Mouse (Mus musculus): ENCODE data around the gene Lrrc2. TPM values are rescaled to one million over a fixed set of nuclear protein-coding genes. Genes with fewer than 3 reads are reported as not detected.

The Lrrc2 gene
- polyA plus RNA-seq, 1 experiment from 2014 or later: 0.51 TPM

DNA sequence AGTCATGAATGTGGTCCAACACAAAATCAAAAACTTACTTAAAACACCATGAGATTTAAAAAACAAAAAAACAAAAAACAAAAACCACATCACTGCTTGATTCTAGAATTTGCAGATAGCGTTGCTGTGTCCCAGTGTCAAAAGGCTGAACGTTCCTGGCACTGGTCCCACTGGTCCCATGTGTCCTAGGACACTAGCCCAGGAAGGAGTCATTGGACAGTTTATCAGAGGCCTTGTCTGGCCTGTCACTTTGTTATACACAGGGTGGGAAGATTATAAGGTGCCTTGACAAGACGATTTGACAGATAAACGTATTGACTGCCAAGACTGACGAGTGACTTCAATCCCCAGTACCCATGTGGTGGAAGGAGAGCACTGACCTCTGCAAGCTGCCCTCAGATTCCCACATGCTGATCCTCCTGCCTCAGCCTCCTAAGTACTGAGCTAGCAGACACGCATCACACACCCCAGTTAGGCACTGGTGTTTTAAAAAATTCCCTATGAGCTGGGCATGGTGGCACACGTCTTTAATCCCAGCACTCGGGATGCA lies 12.3 kb downstream of the Lrrc2 start:
- no peaks in the 10 kb centered on the region for H3K27me3 ChIP-seq (ENCODE audit: control insufficient read depth, insufficient read depth, low read length)
- 89% methylated on average over 8 of the region's 8 CpGs for WGBS
- no peak overlapping the region for H3K4me3 ChIP-seq (replicated peaks; ENCODE audit: low read depth, low read length)
- no peak for ATAC-seq (ENCODE audit: low FRiP score, low TSS enrichment)
- H3K4me1 ChIP-seq (ENCODE audit: control insufficient read depth, insufficient read depth, low read length): no peaks in the 10 kb centered on the region
- no peaks in the 10 kb centered on the region for H3K9me3 ChIP-seq (ENCODE audit: control insufficient read depth, low read length)
- DNase-seq: no peak
- no peak overlapping the region for H3K4me2 ChIP-seq (ENCODE audit: low read length)
- H3K27ac ChIP-seq (replicated peaks; ENCODE audit: low read depth, low read length): no peak overlapping the region
- no peak overlapping the region for H3K9ac ChIP-seq (replicated peaks; ENCODE audit: low read length)
- H3K36me3 ChIP-seq (ENCODE audit: control insufficient read depth, insufficient read depth, low read length): no peaks in the 10 kb centered on the region

DNA sequence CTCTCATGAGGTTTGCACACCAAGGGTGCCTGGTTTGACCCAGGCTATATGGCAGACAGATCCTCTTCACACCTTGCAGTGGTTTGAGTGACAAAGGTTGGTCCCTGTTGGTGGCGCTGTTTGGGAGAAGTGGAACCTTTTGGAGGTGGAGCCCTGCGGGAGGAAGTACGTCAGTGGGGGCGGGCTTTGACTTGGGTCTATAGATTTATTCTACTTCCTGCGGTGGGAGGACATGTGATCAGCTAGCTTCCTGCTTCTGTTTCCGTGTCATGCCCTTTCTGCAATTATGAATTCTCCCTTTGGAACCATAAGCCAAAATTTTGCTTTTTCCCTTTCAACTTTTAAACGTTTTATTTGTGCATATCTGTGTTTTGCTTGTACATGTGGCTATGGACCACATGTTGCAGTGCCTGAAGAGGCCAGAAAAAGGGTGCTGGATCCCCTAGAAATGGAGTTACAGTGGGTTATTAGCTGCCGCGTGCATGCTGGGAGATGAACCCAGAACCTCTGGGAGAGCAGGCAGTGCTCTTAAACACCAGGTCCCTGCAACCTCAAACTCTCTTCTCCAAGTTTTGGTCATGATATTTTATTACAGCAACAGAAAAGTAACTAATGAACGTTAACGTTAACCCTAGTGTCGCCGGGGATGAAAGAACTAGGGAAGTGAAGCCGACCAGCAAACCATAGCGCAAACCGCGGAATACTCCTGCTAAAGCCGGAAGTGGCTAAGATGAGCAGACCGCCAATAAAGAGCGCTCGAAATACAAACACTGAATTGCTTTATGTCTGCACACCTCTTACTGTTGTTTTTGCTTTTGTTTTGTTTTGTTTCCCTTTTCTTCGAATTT lies 13.9 kb downstream of the Lrrc2 start:
- no peaks in the 10 kb centered on the region for H3K4me1 ChIP-seq (ENCODE audit: control insufficient read depth, insufficient read depth, low read length)
- no peaks in the 10 kb centered on the region for H3K9me3 ChIP-seq (ENCODE audit: control insufficient read depth, low read length)
- no peak overlapping the region for H3K4me2 ChIP-seq (ENCODE audit: low read length)
- no peaks in the 10 kb centered on the region for H3K27me3 ChIP-seq (ENCODE audit: control insufficient read depth, insufficient read depth, low read length)
- no peaks in the 10 kb centered on the region for H3K36me3 ChIP-seq (ENCODE audit: control insufficient read depth, insufficient read depth, low read length)
- no peak overlapping the region for H3K27ac ChIP-seq (replicated peaks; ENCODE audit: low read depth, low read length)
- H3K9ac ChIP-seq (replicated peaks; ENCODE audit: low read length): no peak overlapping the region
- DNase-seq (no peak), ATAC-seq (ENCODE audit: low FRiP score, low TSS enrichment) (no peak)
- H3K4me3 ChIP-seq (replicated peaks; ENCODE audit: low read depth, low read length): no peak overlapping the region
- 90% methylated on average over 22 of the region's 22 CpGs for WGBS

DNA sequence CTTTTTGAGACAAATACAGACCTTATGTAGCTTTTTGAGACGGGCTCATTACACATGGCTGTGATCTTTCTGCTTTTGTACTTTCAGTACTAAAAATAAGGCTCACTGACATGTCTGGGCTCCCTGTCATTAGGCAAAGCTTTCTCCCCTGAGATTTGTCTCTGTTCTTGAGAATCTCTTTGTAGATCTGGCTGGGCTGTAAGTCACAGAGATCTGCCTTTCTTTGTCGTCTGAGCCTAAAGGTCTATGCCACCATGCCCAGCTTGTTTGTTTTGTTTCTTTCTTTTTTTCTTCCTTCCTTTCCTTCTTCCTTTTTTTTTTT lies 14.5 kb downstream of the Lrrc2 start:
- Histone ChIP-seq H3K4me2 (ENCODE audit: low read length) (no peak overlapping the region), H3K27me3 (ENCODE audit: control insufficient read depth, insufficient read depth, low read length) (no peaks in the 10 kb centered on the region), H3K9ac (replicated peaks; ENCODE audit: low read length) (no peak overlapping the region), H3K27ac (replicated peaks; ENCODE audit: low read depth, low read length) (no peak overlapping the region), H3K4me1 (ENCODE audit: control insufficient read depth, insufficient read depth, low read length) (no peaks in the 10 kb centered on the region), H3K36me3 (ENCODE audit: control insufficient read depth, insufficient read depth, low read length) (no peaks in the 10 kb centered on the region), H3K9me3 (ENCODE audit: control insufficient read depth, low read length) (no peaks in the 10 kb centered on the region), H3K4me3 (replicated peaks; ENCODE audit: low read depth, low read length) (no peak overlapping the region)
- ATAC-seq (ENCODE audit: low FRiP score, low TSS enrichment) (no peak), DNase-seq (no peak)
- 70% methylated on average over 2 of the region's 2 CpGs for WGBS

DNA sequence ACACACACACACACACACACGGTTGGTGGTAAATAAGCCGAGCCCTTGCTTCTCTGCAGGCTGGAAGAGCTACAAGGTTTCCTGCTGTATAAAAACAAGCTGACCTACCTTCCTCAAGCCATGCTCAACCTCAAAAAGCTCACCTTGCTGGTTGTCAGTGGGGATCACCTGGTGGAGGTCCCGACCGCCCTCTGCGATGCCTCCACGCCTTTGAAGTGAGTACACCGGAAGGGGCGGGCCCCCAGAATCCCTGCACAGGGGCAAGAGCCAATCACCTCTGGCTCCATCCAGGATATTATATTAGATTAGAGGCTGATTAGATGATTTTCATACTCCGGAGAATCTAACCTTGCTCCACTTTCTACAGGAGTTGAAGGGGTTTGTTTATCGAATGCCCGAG lies 28.1 kb downstream of the Lrrc2 start:
- ATAC-seq (ENCODE audit: low FRiP score, low TSS enrichment): no peak
- Histone ChIP-seq H3K36me3 (ENCODE audit: control insufficient read depth, insufficient read depth, low read length) (no peaks in the 10 kb centered on the region), H3K4me3 (replicated peaks; ENCODE audit: low read depth, low read length) (no peak overlapping the region), H3K27me3 (ENCODE audit: control insufficient read depth, insufficient read depth, low read length) (no peaks in the 10 kb centered on the region), H3K4me1 (ENCODE audit: control insufficient read depth, insufficient read depth, low read length) (no peaks in the 10 kb centered on the region), H3K9ac (replicated peaks; ENCODE audit: low read length) (no peak overlapping the region), H3K27ac (replicated peaks; ENCODE audit: low read depth, low read length) (no peak overlapping the region), H3K9me3 (ENCODE audit: control insufficient read depth, low read length) (no peaks in the 10 kb centered on the region), H3K4me2 (ENCODE audit: low read length) (no peak overlapping the region)
- no peak for DNase-seq
- 97% methylated on average over 11 of the region's 11 CpGs for WGBS

DNA sequence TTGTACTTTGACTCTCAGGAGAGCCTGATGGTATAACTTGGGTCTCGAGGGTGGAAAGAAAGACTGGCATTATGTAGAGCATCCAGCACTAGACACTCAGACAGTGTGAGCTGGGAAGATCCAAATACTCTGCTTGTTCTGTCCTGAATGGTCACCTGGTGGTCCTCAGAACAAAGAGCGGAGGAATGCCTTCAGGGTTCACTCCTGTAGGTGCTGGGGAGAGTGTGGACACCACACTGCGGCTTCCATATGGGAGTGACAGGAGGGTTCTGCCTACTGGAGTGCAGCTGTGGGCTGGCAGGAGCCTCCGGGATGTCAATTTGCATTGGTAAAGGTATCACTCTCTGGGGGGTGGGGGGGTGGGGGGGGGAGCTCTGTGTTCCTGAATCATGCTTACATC lies 31.0 kb downstream of the Lrrc2 start:
- Histone ChIP-seq H3K4me3 (replicated peaks; ENCODE audit: low read depth, low read length) (no peak overlapping the region), H3K4me2 (ENCODE audit: low read length) (no peak overlapping the region), H3K4me1 (ENCODE audit: control insufficient read depth, insufficient read depth, low read length) (no peaks in the 10 kb centered on the region), H3K27ac (replicated peaks; ENCODE audit: low read depth, low read length) (no peak overlapping the region), H3K36me3 (ENCODE audit: control insufficient read depth, insufficient read depth, low read length) (no peaks in the 10 kb centered on the region), H3K9me3 (ENCODE audit: control insufficient read depth, low read length) (no peaks in the 10 kb centered on the region), H3K27me3 (ENCODE audit: control insufficient read depth, insufficient read depth, low read length) (no peaks in the 10 kb centered on the region), H3K9ac (replicated peaks; ENCODE audit: low read length) (no peak overlapping the region)
- no peak for DNase-seq
- WGBS: 63% methylated on average over 4 of the region's 4 CpGs
- ATAC-seq (ENCODE audit: low FRiP score, low TSS enrichment): no peak

DNA sequence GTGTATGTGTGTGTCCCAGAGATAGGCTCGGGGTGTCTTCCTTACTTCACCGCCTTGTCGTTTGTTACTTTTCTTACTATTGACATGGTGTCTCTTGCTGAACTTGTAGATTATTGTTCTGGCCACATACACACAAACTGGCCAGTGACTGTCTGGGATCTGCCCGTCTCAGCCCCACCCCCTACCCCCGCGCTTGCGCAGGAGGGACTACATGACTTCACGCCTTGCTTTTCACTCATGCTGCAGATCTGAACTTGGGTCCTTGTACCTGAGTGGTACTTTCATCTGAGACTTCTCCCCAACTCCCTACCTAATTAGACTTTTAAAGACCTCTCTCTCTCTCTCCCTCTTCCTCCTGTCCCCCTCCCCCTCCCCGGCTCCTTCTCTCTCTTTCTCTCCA lies 32.8 kb downstream of the Lrrc2 start:
- WGBS: 94% methylated on average over 9 of the region's 9 CpGs
- no peak for ATAC-seq (ENCODE audit: low FRiP score, low TSS enrichment)
- Histone ChIP-seq H3K9ac (replicated peaks; ENCODE audit: low read length) (no peak overlapping the region), H3K27ac (replicated peaks; ENCODE audit: low read depth, low read length) (no peak overlapping the region), H3K27me3 (ENCODE audit: control insufficient read depth, insufficient read depth, low read length) (no peaks in the 10 kb centered on the region), H3K9me3 (ENCODE audit: control insufficient read depth, low read length) (no peaks in the 10 kb centered on the region), H3K4me1 (ENCODE audit: control insufficient read depth, insufficient read depth, low read length) (no peaks in the 10 kb centered on the region), H3K4me2 (ENCODE audit: low read length) (no peak overlapping the region), H3K36me3 (ENCODE audit: control insufficient read depth, insufficient read depth, low read length) (no peaks in the 10 kb centered on the region), H3K4me3 (replicated peaks; ENCODE audit: low read depth, low read length) (no peak overlapping the region)
- DNase-seq: no peak

DNA sequence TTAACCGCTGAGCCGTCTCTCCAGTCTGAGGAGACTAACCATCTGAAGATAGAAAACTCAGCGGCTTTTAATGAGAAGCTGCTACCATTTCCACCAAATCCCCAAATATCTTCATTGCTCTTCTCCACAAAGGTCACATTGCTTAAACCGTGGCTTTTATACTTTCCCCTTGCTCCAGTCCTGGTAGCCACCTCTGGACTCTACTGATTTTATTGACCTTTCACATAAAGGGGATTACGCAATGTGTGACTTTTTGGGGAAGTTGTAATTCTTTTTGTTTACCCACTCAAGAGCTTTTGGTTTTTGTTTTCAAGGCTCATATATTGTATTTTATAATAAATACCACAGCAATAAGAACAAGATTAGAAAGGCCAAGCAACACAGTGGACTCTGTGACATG lies 34.2 kb downstream of the Lrrc2 start:
- Histone ChIP-seq H3K4me3 (replicated peaks; ENCODE audit: low read depth, low read length) (no peak overlapping the region), H3K36me3 (ENCODE audit: control insufficient read depth, insufficient read depth, low read length) (no peaks in the 10 kb centered on the region), H3K9ac (replicated peaks; ENCODE audit: low read length) (no peak overlapping the region), H3K27ac (replicated peaks; ENCODE audit: low read depth, low read length) (no peak overlapping the region), H3K4me1 (ENCODE audit: control insufficient read depth, insufficient read depth, low read length) (no peaks in the 10 kb centered on the region), H3K4me2 (ENCODE audit: low read length) (no peak overlapping the region), H3K27me3 (ENCODE audit: control insufficient read depth, insufficient read depth, low read length) (no peaks in the 10 kb centered on the region), H3K9me3 (ENCODE audit: control insufficient read depth, low read length) (no peaks in the 10 kb centered on the region)
- no peak for ATAC-seq (ENCODE audit: low FRiP score, low TSS enrichment)
- 94% methylated on average over 5 of the region's 5 CpGs for WGBS
- DNase-seq: no peak

DNA sequence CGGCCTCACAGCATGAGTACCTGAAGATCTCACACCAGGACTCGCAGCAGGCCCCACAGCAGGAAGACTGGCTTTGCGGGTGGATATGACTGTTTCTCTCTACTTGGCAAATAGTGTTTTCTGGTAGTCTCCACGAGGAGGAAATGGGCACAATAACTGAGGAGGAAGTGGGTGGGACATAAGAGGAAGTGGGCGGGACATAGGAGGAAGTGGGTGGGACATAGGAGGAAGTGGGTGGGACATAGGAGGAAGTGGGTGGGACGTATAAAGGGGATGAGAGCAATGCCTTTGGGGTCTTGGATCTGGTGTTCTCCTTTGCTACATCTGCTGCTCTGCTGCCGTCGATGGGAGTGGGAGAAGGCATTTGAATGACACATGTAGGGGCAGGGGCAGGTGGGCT lies 34.6 kb downstream of the Lrrc2 start:
- Histone ChIP-seq H3K9ac (replicated peaks; ENCODE audit: low read length) (no peak overlapping the region), H3K27ac (replicated peaks; ENCODE audit: low read depth, low read length) (no peak overlapping the region), H3K27me3 (ENCODE audit: control insufficient read depth, insufficient read depth, low read length) (no peaks in the 10 kb centered on the region), H3K4me3 (replicated peaks; ENCODE audit: low read depth, low read length) (no peak overlapping the region), H3K4me1 (ENCODE audit: control insufficient read depth, insufficient read depth, low read length) (no peaks in the 10 kb centered on the region), H3K4me2 (ENCODE audit: low read length) (no peak overlapping the region), H3K9me3 (ENCODE audit: control insufficient read depth, low read length) (no peaks in the 10 kb centered on the region), H3K36me3 (ENCODE audit: control insufficient read depth, insufficient read depth, low read length) (no peaks in the 10 kb centered on the region)
- WGBS: 91% methylated on average over 8 of the region's 8 CpGs
- ATAC-seq (ENCODE audit: low FRiP score, low TSS enrichment): no peak
- DNase-seq: no peak

DNA sequence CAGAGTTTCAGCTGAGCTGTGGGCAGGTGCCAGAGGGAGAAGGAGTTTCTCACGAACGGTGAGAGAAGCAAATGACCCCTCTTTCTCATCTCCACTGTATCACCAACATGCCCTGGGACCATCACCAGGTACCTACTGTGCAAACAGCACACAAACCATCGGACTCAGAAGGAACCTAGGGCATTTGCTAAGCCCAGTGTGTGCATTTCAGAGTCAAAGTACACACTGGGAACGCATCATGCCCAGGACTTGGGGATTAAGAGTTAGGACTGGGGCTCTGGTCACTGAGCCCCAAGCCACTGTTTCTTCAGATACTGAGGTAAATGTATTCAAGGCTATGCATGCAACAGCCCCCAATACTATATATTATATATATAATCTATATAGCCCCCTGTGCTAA lies 36.0 kb downstream of the Lrrc2 start:
- H3K4me2 ChIP-seq (ENCODE audit: low read length): no peak overlapping the region
- no peak overlapping the region for H3K4me3 ChIP-seq (replicated peaks; ENCODE audit: low read depth, low read length)
- H3K36me3 ChIP-seq (ENCODE audit: control insufficient read depth, insufficient read depth, low read length): no peaks in the 10 kb centered on the region
- no peaks in the 10 kb centered on the region for H3K4me1 ChIP-seq (ENCODE audit: control insufficient read depth, insufficient read depth, low read length)
- H3K27me3 ChIP-seq (ENCODE audit: control insufficient read depth, insufficient read depth, low read length): no peaks in the 10 kb centered on the region
- DNase-seq (no peak), ATAC-seq (ENCODE audit: low FRiP score, low TSS enrichment) (no peak)
- no peak overlapping the region for H3K9ac ChIP-seq (replicated peaks; ENCODE audit: low read length)
- WGBS: 76% methylated on average over 4 of the region's 4 CpGs
- no peaks in the 10 kb centered on the region for H3K9me3 ChIP-seq (ENCODE audit: control insufficient read depth, low read length)
- no peak overlapping the region for H3K27ac ChIP-seq (replicated peaks; ENCODE audit: low read depth, low read length)

Data from midbrain, embryonic 14.5 days (tissue).